Mouse (Mus musculus) urinary bladder, adult 2 months (tissue): Measurements from ENCODE around the gene Bfsp2. TPM values are rescaled to one million over a fixed set of nuclear protein-coding genes. Genes with fewer than 3 reads are reported as not detected.

Experiments
- DNase-seq: peaks from one replicate; pipeline ENCODE4 v3.0.0; 2022; ENCODE audit warnings: low spot score
- polyA plus RNA-seq: library from polyadenylated mRNA; depleted of rRNA; stranded (reverse); fragments of >200 nt; gene quantifications from 2 replicates; pipeline ENCODE4 v1.2.3, GENCODE M21; 2012; rRNA removed

Gene Bfsp2
- polyA plus RNA-seq = 0.10 and 0.11 TPM in 2 replicates

GRCm38 (mm10) chr9:103480044-103480576 lies at the start of gene Bfsp2:
TSS of gene Bfsp2 (minus strand) at chr9:103480420.
- DNase-seq = no peak

GRCm38 (mm10) chr9:103525041-103525537 lies 44.9 kb upstream of the Bfsp2 start:
- DNase-seq = no peak

- DNase-seq = no peak
Measured at GRCm38 (mm10) chr9:103524600-103524999, 44.4 kb upstream of the Bfsp2 start.

GRCm38 (mm10) chr9:103523742-103524403 lies 43.7 kb upstream of the Bfsp2 start:
- DNase-seq = no peak

GRCm38 (mm10) chr9:103523008-103523407 lies 42.8 kb upstream of the Bfsp2 start:
- no peak for DNase-seq

GRCm38 (mm10) chr9:103513884-103514283 lies 33.7 kb upstream of the Bfsp2 start:
- DNase-seq = no peak

- no peak for DNase-seq
Measured at GRCm38 (mm10) chr9:103512257-103512656, 32.0 kb upstream of the Bfsp2 start.

- DNase-seq = no peak
Measured at GRCm38 (mm10) chr9:103506968-103507584, 26.9 kb upstream of the Bfsp2 start.

- no peak for DNase-seq
Measured at GRCm38 (mm10) chr9:103505067-103505466, 24.8 kb upstream of the Bfsp2 start.

GRCm38 (mm10) chr9:103504646-103505045 lies 24.4 kb upstream of the Bfsp2 start:
- no peak for DNase-seq

GRCm38 (mm10) chr9:103503586-103504298 lies 23.5 kb upstream of the Bfsp2 start:
- DNase-seq = no peak

- no peak for DNase-seq
Measured at GRCm38 (mm10) chr9:103502655-103503054, 22.4 kb upstream of the Bfsp2 start.

GRCm38 (mm10) chr9:103501861-103502364 lies 21.7 kb upstream of the Bfsp2 start:
- no peak for DNase-seq

GRCm38 (mm10) chr9:103499366-103499765 lies 19.1 kb upstream of the Bfsp2 start:
- DNase-seq = no peak

GRCm38 (mm10) chr9:103498699-103499098 lies 18.5 kb upstream of the Bfsp2 start:
- DNase-seq = no peak

GRCm38 (mm10) chr9:103495391-103495790 lies 15.2 kb upstream of the Bfsp2 start:
- DNase-seq = no peak

GRCm38 (mm10) chr9:103494346-103495020 lies 14.3 kb upstream of the Bfsp2 start:
- DNase-seq = peak; percentile 48

- DNase-seq = no peak
Measured at GRCm38 (mm10) chr9:103491985-103492384, 11.8 kb upstream of the Bfsp2 start.

- peak; percentile 46 for DNase-seq
Measured at GRCm38 (mm10) chr9:103490439-103490838, 10.2 kb upstream of the Bfsp2 start.

GRCm38 (mm10) chr9:103489883-103490282 lies 9.7 kb upstream of the Bfsp2 start:
- no peak for DNase-seq

- no peak for DNase-seq
Measured at GRCm38 (mm10) chr9:103489096-103489495, 8.9 kb upstream of the Bfsp2 start.

- DNase-seq = no peak
Measured at GRCm38 (mm10) chr9:103486262-103486661, 6.0 kb upstream of the Bfsp2 start.
